Mouse (Mus musculus) frontal cortex, postnatal 36 days (tissue): ENCODE measurements around the gene Gna15.

ENCODE experiments used
- DNase-seq, 2 experiments: peaks; one replicate each; pipeline ENCODE4 v3.0.0; 2022; ENCODE audit warnings: low spot score in 2 of 2

Gene Gna15

GRCm38 (mm10) chr10:81495616-81496263 is 28.3 kb downstream of the Gna15 start:
- DNase-seq = no peak

- DNase-seq = no peak
Measured at GRCm38 (mm10) chr10:81495151-81495550, 28.9 kb downstream of the Gna15 start.

- no peak for DNase-seq
Measured at GRCm38 (mm10) chr10:81494260-81495041, 29.6 kb downstream of the Gna15 start.

GRCm38 (mm10) chr10:81493601-81494220 is 30.3 kb downstream of the Gna15 start:
- no peak for DNase-seq

- no peak for DNase-seq
Measured at GRCm38 (mm10) chr10:81492606-81493240, 31.3 kb downstream of the Gna15 start.

GRCm38 (mm10) chr10:81491018-81491417 is 33.0 kb downstream of the Gna15 start:
- DNase-seq = no peak

GRCm38 (mm10) chr10:81489941-81490340 is 34.1 kb downstream of the Gna15 start:
- DNase-seq = no peak

- no peak for DNase-seq
Measured at GRCm38 (mm10) chr10:81488081-81488480, 35.9 kb downstream of the Gna15 start.

- no peak for DNase-seq
Measured at GRCm38 (mm10) chr10:81486496-81486895, 37.5 kb downstream of the Gna15 start.

- DNase-seq = no peak
Measured at GRCm38 (mm10) chr10:81485479-81486018, 38.5 kb downstream of the Gna15 start.

GRCm38 (mm10) chr10:81485060-81485449 is 39.0 kb downstream of the Gna15 start:
- no peak for DNase-seq

- DNase-seq = no peak
Measured at GRCm38 (mm10) chr10:81484441-81485059, 39.5 kb downstream of the Gna15 start.

GRCm38 (mm10) chr10:81483983-81484382 is 40.0 kb downstream of the Gna15 start:
- DNase-seq = no peak

GRCm38 (mm10) chr10:81482533-81482889 is 41.5 kb downstream of the Gna15 start, which contains the start of gene Celf5:
Gene Celf5, minus strand, starts transcription at chr10:81482709.
- DNase-seq = peak; percentile 71 to 75

GRCm38 (mm10) chr10:81481605-81482532 is 42.2 kb downstream of the Gna15 start:
- no peak for DNase-seq

- DNase-seq = no peak
Measured at GRCm38 (mm10) chr10:81474461-81474860, 49.6 kb downstream of the Gna15 start.

GRCm38 (mm10) chr10:81473003-81473451 is 51.0 kb downstream of the Gna15 start:
- peak; percentile 84 to 92 for DNase-seq

GRCm38 (mm10) chr10:81472403-81473002 is 51.5 kb downstream of the Gna15 start:
- DNase-seq = no peak

- no peak for DNase-seq
Measured at GRCm38 (mm10) chr10:81470454-81470853, 53.6 kb downstream of the Gna15 start.

- peak; percentile 80 to 86 for DNase-seq
Measured at GRCm38 (mm10) chr10:81469253-81469652, 54.8 kb downstream of the Gna15 start.
